Mouse (Mus musculus) gastrocnemius, postnatal 25 days (tissue): ENCODE measurements around the gene Cldn24. TPM values are rescaled to one million over a fixed set of nuclear protein-coding genes. Genes with fewer than 3 reads are reported as not detected.

Experiments used
- DNase-seq: peaks from one replicate; pipeline ENCODE4 v3.0.0; 2022
- total RNA-seq, 2 experiments: library from RNA; stranded (reverse); gene quantifications; 1 replicate in 1 of 2; 2 replicates in 1 of 2; pipeline ENCODE4 v1.2.3; 2021

Cldn24 gene
- total RNA-seq, 2 experiments from 2014 or later = not detected

DNA sequence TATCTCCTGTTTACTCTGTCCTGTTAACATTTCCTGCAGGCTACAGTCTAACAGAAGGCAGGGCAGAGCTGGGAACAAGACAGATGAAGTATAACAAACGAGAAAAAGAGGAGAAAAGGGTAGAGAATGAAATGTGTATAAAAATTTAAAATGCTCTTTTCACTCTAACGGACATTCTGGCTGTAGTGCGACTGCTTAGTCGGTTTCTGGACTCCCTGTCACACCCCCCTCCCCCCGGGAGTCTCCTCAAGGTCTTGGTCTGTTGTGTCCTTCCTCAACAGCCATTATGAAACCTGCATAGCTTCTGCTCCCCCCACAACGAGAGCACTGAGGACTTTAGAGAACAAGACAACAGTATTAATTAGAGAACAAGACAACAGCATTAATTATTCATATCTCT, 10.7 kb downstream of the Cldn24 start:
- DNase-seq = no peak

DNA sequence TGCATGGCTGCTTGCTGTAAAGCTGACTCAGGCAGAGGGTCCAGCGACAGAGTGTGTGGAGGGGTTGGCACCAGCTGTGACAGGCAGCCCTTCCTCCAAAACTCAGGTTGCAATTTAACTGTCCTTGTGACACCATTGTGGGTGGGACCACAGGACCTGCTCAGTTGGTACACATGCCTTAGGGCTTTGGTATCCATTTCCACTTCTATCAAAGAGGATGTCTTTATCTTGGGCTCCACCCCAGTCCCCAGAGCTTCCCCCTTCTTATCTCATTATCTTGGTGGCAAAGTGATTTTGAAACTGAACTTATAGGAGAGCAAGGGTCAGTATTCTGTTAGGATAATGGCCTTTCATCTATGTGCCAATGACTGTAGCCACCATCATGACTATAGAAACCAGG, 12.0 kb downstream of the Cldn24 start:
- no peak for DNase-seq

- no peak for DNase-seq
Observed at GRCm38 (mm10) chr8:47843063-47843462, 21.1 kb downstream of the Cldn24 start.

GRCm38 (mm10) chr8:47843651-47844050, 21.7 kb downstream of the Cldn24 start:
- no peak for DNase-seq

DNA sequence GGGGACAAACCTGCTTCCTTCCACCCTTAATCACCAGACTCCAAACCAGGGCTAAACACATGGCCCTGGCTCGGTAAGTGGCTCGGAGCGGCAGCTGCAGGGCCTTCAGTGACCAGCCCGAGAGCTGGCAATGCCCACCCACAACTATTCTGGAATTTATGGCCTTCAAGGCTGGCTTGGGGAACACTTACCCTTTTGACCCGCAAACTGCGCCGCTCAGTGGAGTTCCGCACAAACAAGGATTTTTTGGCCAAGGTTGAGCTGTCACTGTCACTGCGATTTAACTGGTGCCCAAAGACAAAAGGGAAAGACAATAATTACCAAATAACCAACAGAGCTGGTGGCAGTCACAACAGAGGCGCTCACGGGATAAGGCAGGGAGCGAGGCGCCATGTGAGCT, 24.0 kb downstream of the Cldn24 start:
- no peak for DNase-seq

DNA sequence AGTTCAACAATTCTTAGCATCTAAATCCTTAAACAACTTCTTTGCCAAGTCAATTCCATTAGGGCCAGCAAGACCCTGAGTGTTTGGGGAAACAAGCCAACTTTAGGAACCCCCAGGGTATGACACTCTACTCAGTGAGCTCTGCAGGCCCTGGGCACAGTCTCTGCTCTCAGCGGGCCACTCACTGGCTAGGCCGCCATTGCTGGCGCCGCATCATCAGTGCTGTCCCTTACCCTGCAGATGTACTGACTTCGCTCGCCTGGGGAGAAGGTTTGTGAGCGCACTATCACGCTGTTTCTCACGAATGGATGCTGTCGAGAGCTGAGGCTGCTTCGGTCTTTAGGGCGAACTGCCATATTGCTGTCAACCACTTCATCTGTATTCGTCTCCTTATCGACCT, 25.2 kb downstream of the Cldn24 start:
- DNase-seq = no peak

DNA sequence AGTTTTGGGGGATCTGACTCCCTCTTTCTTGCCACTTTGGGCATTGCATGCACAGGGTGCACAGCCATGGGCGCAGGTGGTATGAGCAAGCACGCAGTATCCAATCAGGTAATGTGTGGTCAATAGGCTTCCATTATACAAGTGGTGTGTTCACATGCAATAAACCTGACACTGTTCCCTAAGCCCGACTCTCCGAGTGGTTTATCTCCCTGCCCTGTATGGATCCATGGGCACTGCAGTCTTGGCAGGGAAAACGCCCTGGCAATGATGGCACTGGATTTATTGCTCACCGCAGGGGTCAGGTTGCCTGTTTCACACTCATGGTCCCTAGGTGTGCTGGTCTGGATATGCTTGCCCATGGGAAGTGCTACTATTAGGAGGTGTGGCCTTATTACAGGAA, 26.0 kb downstream of the Cldn24 start:
- no peak for DNase-seq

DNA sequence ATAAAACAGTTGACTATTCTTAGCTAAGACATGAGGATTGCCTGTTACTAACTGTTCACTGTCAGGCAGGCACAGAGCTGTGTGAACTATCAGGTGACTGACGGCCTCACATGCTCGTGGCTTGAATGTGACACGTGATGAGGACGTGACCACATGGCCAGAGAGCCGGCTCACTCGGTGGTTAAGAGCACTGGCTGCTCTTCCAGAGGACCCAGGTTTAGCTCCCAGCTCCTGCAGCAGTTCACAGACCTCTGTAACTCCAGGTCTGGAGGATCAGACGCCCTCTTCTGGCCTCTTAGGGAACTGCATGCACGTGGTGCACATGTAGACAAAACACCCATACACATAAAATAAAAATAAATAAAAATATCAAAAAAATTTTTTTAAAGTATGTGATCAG, 27.9 kb downstream of the Cldn24 start:
- no peak for DNase-seq

GRCm38 (mm10) chr8:47851824-47852502, 30.0 kb downstream of the Cldn24 start:
- DNase-seq = peak; percentile 71

DNA sequence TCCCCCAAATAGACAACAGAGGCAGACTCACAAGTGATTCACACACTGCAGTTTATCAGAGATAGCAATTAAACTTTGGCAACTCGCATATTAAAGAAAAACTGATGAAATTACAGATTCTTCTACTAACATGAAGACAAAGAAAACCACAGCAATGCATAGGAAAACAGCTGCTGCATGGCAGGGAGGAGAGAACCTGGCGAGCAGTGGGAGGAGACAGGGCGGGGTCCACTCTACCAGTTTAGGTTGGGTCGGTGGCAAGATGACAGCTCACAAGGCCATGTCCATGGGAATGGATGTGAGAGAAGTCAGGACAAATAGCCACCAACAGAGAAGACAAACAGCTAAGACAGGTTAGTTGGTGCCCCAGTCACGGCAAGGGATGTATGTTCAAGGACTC, 30.8 kb downstream of the Cldn24 start:
- DNase-seq = no peak

DNA sequence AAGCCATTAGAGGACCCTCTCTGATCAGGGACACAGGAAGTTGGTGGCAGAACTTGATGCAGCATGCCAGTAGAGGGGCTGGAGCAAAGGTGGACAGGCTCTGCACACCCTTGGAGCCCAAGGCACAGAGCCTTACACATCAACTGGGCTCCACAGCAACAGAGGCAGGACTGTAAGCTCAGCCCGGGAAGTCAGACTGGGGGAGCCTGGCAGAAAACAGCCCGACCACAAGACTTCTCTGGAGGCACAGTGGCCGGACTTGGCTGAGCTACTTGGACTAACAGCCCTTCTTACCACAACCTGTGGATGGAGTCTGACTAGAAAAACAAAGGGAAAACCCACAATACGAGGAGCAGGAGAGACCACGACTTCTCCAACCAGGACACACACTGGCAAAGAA, 31.4 kb downstream of the Cldn24 start:
- no peak for DNase-seq

DNA sequence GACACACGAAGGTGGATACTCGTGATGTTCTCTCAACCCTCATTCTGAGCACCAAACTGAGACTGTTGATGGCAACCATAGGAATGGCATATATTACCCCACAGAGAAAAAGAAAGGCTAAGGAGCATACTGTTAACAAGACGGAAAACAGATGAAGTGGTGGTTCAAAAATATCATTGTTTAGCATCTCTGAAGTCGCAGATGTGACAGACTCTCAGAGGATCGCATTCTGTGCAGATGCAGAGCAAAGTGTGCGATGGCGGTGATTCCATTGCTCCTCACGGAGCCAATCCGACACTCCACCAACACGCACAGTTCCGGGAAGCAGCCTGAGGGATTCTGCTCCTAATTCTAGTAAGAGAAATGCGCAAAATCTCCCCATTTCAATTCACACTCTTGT, 37.3 kb downstream of the Cldn24 start:
- DNase-seq = no peak

DNA sequence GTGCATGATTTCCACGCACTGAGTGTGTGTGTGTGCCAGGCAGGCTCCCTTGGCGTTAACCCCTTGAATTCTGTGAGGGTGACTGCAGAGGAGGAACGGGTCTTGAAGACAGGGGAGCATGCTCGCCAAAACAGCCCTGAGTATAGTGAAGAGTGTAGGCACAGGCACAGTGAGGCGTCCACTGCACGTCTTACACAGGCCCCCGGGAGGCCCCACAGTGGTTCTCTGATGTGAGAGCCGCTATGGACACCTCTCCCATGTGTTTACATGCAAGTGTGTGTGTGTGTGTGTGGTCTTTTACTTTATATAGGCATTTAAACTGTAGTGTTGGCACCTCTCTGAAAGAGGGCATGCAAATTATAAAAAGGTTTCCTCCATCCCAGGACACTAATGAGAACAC, 44.6 kb downstream of the Cldn24 start:
- DNase-seq = no peak

GRCm38 (mm10) chr8:47867067-47867466, 45.1 kb downstream of the Cldn24 start:
- peak; percentile 50 for DNase-seq

Other genes with a start within 250 kb of the Cldn24 start
- 10 to 100 TPM in 1 of 2 experiments, 1 to 10 TPM in 1; 9.6 to 13.0 TPM for gene Ing2, start 146.6 kb upstream of the Cldn24 start, total RNA-seq
- gene Cdkn2aip, start 108.2 kb upstream of the Cldn24 start, total RNA-seq = 1 to 10 TPM; 4.4 to 4.7 TPM
- under 1 TPM; 0.64 to 0.67 TPM for gene Cldn22, start 2.3 kb downstream of the Cldn24 start, total RNA-seq
- gene Wwc2, start 168.8 kb downstream of the Cldn24 start, total RNA-seq = 1 to 10 TPM; 7.2 to 7.5 TPM